Mouse (Mus musculus) lung, postnatal 0 days (tissue): ENCODE measurements around the gene Sigirr.

Experiments
- CTCF ChIP-seq: IDR thresholded peaks from 2 replicates; pipeline ENCODE4 v1.5.1; 2016; ENCODE audit warnings: antibody characterized with exemption, mild to moderate bottlenecking
- EP300 ChIP-seq: IDR thresholded peaks from 2 replicates; pipeline ENCODE4 v1.6.1; 2016; ENCODE audit warnings: antibody characterized with exemption, mild to moderate bottlenecking, control low read depth

- TF ChIP-seq CTCF (no peak), EP300 (no peak)
Observed at GRCm38 (mm10) chr7:141123517-141123856, 23.1 kb upstream of the Sigirr start.
